Mouse (Mus musculus): ENCODE measurements around the gene Abr. TPM values are rescaled to one million over a fixed set of nuclear protein-coding genes. Genes with fewer than 3 reads are reported as not detected.

The Abr gene
- total and polyA plus RNA-seq, 3 experiments: 46.2 to 76.2 (median 49.6) TPM

DNA sequence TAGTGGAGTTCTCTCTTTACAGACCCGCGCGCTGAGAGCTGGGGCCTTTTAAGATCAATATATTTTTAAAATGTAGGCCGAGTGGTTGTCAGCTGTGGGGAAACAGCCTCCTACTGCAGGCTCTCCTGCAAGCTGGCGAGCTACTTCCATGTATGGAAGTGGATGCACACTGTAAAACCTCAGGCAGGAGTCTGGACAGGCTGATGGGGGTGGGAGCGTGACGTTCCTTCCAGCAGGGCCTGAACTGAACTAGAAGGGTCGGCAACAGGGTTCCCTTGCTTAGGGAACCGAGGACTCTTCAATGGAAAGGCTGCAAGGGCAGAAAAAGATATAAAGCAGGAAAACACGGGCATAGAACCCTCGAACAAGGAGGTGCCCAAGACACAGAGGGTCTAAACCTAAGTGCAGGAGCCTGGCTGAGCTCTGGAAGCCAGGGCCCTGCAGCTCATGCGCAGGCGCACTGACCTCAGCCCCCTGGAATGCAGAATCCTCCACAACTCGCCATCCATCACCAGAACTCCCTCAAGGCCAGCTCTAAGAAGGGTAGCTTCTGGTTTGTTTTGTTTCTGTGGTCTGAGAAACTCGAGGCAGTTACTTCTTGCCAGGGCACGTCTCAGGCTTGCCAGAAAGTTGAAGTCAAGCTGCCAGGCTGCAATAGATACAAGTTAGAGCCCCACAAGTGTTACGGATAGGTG, 247.5 kb downstream of the Abr start:
- peak; percentile 91 for DNase-seq

- DNase-seq: no peak
These were observed 249.6 kb downstream of the Abr start for GRCm38 (mm10) chr11:76372534-76372933.

- no peak for DNase-seq
These were observed 250.0 kb downstream of the Abr start for GRCm38 (mm10) chr11:76372120-76372519.

DNA sequence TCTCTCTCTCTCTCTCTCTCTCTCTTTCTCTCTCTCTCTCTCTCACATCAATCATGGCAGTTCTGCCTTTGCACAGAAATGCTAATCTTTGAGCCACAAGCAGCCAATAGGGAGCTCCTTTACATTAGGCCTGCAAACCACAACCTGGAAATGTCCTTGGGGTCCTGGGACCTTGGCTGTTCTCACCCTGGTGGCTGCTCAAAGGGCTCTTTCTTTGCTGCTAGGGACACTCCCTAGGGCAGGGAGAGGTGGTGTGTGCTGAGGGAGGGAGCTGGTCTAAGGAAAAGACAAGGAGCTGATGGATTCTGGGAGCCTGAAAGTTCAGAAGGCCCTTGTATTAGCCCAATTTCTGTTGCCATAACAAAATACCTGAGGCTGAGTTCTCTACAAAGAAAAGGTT, 251.6 kb downstream of the Abr start:
- no peak for DNase-seq

Other genes with a start within 250 kb of the Abr start
- 10 to 100 TPM; 28.9 to 31.6 TPM for gene Nxn, start 223.2 kb downstream of the Abr start, total RNA-seq (2021)
- 21.5 and 25.2 TPM in 2 replicates for gene Nxn, start 223.2 kb downstream of the Abr start, polyA plus RNA-seq (2012; rRNA removed)
- 10 to 100 TPM; 37.9 to 53.7 TPM for gene Timm22, start 215.4 kb downstream of the Abr start, total RNA-seq (2021)
- 13.8 and 21.4 TPM in 2 replicates for gene Timm22, start 215.4 kb downstream of the Abr start, polyA plus RNA-seq (2012; rRNA removed)
- not detected for gene Bhlha9, start 50.2 kb upstream of the Abr start, total RNA-seq (2021)
- gene Bhlha9, start 50.2 kb upstream of the Abr start, polyA plus RNA-seq (2012; rRNA removed): 0.21 TPM in 1 of 2 replicates, not detected in the other
- 10 to 100 TPM; 30.0 to 67.3 TPM for gene Trarg1, start 57.5 kb upstream of the Abr start, total RNA-seq (2021)
- gene Trarg1, start 57.5 kb upstream of the Abr start, polyA plus RNA-seq (2012; rRNA removed): 15.9 and 18.5 TPM in 2 replicates
- gene Gosr1, start 141.3 kb upstream of the Abr start, total RNA-seq (2021): 10 to 100 TPM; 64.1 to 99.6 TPM
- 14.4 and 18.4 TPM in 2 replicates for gene Gosr1, start 141.3 kb upstream of the Abr start, polyA plus RNA-seq (2012; rRNA removed)
- gene Cpd, start 224.7 kb upstream of the Abr start, total RNA-seq (2021): 10 to 100 TPM; 34.0 to 37.4 TPM
- 14.1 and 15.1 TPM in 2 replicates for gene Cpd, start 224.7 kb upstream of the Abr start, polyA plus RNA-seq (2012; rRNA removed)